Mouse (Mus musculus) embryonic facial prominence, embryonic 13.5 days (tissue): ENCODE results near the gene Mink1. TPM values are rescaled to one million over a fixed set of nuclear protein-coding genes. Genes with fewer than 3 reads are reported as not detected.
A peak's percentile ranks its signal among the peaks of the same experiment; 100 is the strongest.
"Not testable (repeated sequence)": the region's sequence is repeated elsewhere in the genome, so short reads cannot be mapped to it uniquely, and the experiment has no call there.

Source experiments
- ATAC-seq: fragments of 200-750 bp; cut with Nextera tagmentation; 2 replicates; pipeline ENCODE4 v1.8.0; 2017; ENCODE audit warnings: low read depth; ENCODE audit not compliant: insufficient number of reproducible peaks, insufficient read depth, low FRiP score, low TSS enrichment
- H3K27ac ChIP-seq: fragments of 300-500 bp; sonication (generic); 2 replicates; pipeline ENCODE4 v1.5.1; 2015; ENCODE audit warnings: moderate library complexity, mild to moderate bottlenecking, inconsistent platforms
- H3K27me3 ChIP-seq: fragments of 300-500 bp; sonication (generic); 2 replicates; pipeline ENCODE4 v1.6.1; 2015; ENCODE audit warnings: mild to moderate bottlenecking, inconsistent platforms
- H3K36me3 ChIP-seq: fragments of 300-500 bp; sonication (generic); 2 replicates; pipeline ENCODE4 v1.6.1; 2015; ENCODE audit warnings: mild to moderate bottlenecking, inconsistent platforms
- H3K4me1 ChIP-seq: fragments of 300-500 bp; sonication (generic); 2 replicates; pipeline ENCODE4 v1.6.1; 2015; ENCODE audit warnings: inconsistent platforms
- H3K4me2 ChIP-seq: fragments of 300-500 bp; sonication (generic); 2 replicates; pipeline ENCODE4 v1.6.1; 2015; ENCODE audit warnings: moderate library complexity, mild to moderate bottlenecking, inconsistent platforms
- H3K4me3 ChIP-seq: fragments of 300-500 bp; sonication (generic); 2 replicates; pipeline ENCODE4 v1.5.1; 2015; ENCODE audit warnings: mild to moderate bottlenecking, inconsistent platforms
- H3K9ac ChIP-seq: fragments of 300-500 bp; sonication (generic); 2 replicates; pipeline ENCODE4 v1.6.1; 2015; ENCODE audit warnings: mild to moderate bottlenecking, inconsistent platforms
- H3K9me3 ChIP-seq: fragments of 300-500 bp; sonication (generic); 2 replicates; pipeline ENCODE4 v1.6.1; 2016; ENCODE audit warnings: inconsistent platforms
- WGBS: fragments of 180-500 bp; shearing (Covaris S2); methylation state at CpG from one replicate; pipeline ENCODE4 v1.1.7; 2015; ENCODE audit warnings: mixed read lengths; 5-methylcytosine and 5-hydroxymethylcytosine counted together
- polyA plus RNA-seq: library from polyadenylated mRNA; unstranded; fragments of >200 nt; fragmentation: Nextera tagmentation; extraction: Ambion mirVana; gene quantifications from 2 replicates; pipeline ENCODE4 v1.2.1, GENCODE M21; 2015

Gene Mink1
- polyA plus RNA-seq, 1 experiment from 2014 or later = 14.6 TPM

DNA sequence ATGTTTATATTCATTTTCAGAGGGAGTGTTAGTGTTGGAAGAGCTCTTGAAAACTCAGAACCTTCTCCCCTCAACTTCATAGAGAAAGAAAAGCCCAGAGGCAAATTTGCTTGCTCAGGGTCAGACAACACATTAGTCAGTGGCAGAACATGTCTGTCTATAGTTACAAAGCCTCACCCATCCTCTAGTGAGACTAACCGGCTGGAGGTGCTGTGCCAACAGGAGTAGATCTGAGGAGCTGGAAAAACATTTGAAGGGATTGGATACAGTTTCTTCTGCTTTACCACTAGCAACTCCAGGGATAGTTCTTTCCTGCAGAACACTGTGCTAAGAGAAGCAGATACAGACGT, 769 bp upstream of the Mink1 start:
- H3K27ac ChIP-seq = peak overlapping the region; percentile 89
- ATAC-seq = no peak; the same call in 1 of the 2 replicates
- H3K27me3 ChIP-seq = no peaks in the 10 kb centered on the region
- WGBS = 0% methylated on average over 2 of the region's 2 CpGs
- peak overlapping the region; percentile 85 for H3K4me2 ChIP-seq
- H3K9me3 ChIP-seq = no peaks in the 10 kb centered on the region
- peaks cover 4% of the 10 kb centered on the region for H3K36me3 ChIP-seq
- H3K4me3 ChIP-seq = peak overlapping the region; percentile 93
- peaks cover 23% of the 10 kb centered on the region for H3K4me1 ChIP-seq
- peak overlapping the region; percentile 87; the same call in 1 of the 2 replicates for H3K9ac ChIP-seq

- H3K9ac ChIP-seq = peak overlapping the region; percentile 87
- H3K4me1 ChIP-seq = peaks cover 23% of the 10 kb centered on the region
- H3K9me3 ChIP-seq = no peaks in the 10 kb centered on the region
- H3K36me3 ChIP-seq = peaks cover 9% of the 10 kb centered on the region
- ATAC-seq = peak; percentile 22; the same call in 1 of the 2 replicates
- H3K4me2 ChIP-seq = peak overlapping the region; percentile 85
- 1% methylated on average over 25 of the region's 31 CpGs for WGBS
- H3K4me3 ChIP-seq = peak overlapping the region; percentile 93
- no peaks in the 10 kb centered on the region for H3K27me3 ChIP-seq
- peak overlapping the region; percentile 89 for H3K27ac ChIP-seq
Observed at GRCm38 (mm10) chr11:70562995-70563469, 351 bp downstream of the Mink1 start.

DNA sequence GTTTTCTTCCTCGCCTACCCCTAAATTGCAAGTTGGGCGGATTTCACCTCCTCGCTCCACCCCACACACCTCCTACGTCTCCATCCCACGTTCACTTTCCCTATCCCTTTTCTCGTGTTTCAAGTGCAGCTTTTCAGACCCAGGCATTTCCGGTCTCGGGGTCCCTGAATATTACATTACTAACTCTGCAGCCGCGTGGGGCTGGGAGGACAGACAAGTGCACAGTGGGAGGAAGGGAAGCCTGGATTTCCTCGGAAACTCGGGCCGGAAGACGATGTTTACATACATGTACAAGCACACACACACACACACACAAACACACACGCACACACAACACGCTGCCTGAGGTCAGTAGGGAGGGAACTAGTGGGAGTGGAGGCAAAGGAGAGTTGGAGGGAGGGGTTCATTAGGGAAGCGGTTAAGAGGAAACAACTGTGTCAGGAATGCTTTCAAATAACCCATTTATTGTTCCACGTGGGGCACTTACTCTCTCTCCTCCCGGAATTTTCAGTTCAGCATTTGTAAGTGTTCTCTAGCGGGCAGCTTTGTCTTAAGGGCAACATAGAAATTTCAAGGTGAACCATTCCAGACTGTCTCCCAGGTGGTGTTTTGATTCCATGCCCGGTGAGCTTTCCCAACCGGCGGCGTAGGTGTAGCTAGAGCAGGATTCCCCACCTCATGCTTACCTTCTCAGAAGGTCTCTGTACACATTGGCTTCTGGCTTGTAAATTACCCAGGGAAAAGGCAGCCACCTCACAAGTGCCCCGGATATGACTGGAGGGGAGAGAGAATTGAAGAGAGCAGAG, 992 bp downstream of the Mink1 start:
- Histone ChIP-seq H3K9ac (peak overlapping the region; percentile 87), H3K27me3 (no peaks in the 10 kb centered on the region), H3K4me2 (peak overlapping the region; percentile 85), H3K9me3 (no peaks in the 10 kb centered on the region), H3K36me3 (peaks cover 13% of the 10 kb centered on the region), H3K4me1 (peaks cover 23% of the 10 kb centered on the region), H3K27ac (peak overlapping the region; percentile 89), H3K4me3 (peak overlapping the region; percentile 93)
- ATAC-seq = no peak
- WGBS = under 1% methylated on average over 25 of the region's 25 CpGs

- no peak for ATAC-seq
- Histone ChIP-seq H3K27me3 (no peaks in the 10 kb centered on the region), H3K9ac (peak overlapping the region; percentile 87), H3K27ac (peak overlapping the region; percentile 89; the same call in 1 of the 2 replicates), H3K4me3 (peak overlapping the region; percentile 93), H3K36me3 (peaks cover 13% of the 10 kb centered on the region), H3K9me3 (no peaks in the 10 kb centered on the region), H3K4me2 (peak overlapping the region; percentile 85), H3K4me1 (peaks cover 23% of the 10 kb centered on the region)
- whole genome bisulfite sequencing = 48% methylated on average over 4 of the region's 4 CpGs
Observed at GRCm38 (mm10) chr11:70564276-70564873, 1.7 kb downstream of the Mink1 start.

GRCm38 (mm10) chr11:70566586-70566985, 3.9 kb downstream of the Mink1 start:
- ATAC-seq = no peak
- WGBS = 82% methylated on average over 7 of the region's 7 CpGs
- no peaks in the 10 kb centered on the region for H3K27me3 ChIP-seq
- peaks cover 13% of the 10 kb centered on the region for H3K36me3 ChIP-seq
- H3K9ac ChIP-seq = no peak overlapping the region; the same call in 1 of the 2 replicates
- H3K4me1 ChIP-seq = peaks cover 23% of the 10 kb centered on the region
- no peak overlapping the region for H3K4me2 ChIP-seq
- no peak overlapping the region for H3K27ac ChIP-seq
- H3K4me3 ChIP-seq = no peak overlapping the region
- no peaks in the 10 kb centered on the region for H3K9me3 ChIP-seq

GRCm38 (mm10) chr11:70570614-70571013, 7.9 kb downstream of the Mink1 start:
- peaks cover 13% of the 10 kb centered on the region for H3K36me3 ChIP-seq
- not testable (repeated sequence) for H3K9me3 ChIP-seq, H3K27me3 ChIP-seq, H3K4me1 ChIP-seq, H3K4me3 ChIP-seq, H3K4me2 ChIP-seq, H3K9ac ChIP-seq, H3K27ac ChIP-seq, ATAC-seq
- 90% methylated on average over 1 of the region's 1 CpGs for WGBS

DNA sequence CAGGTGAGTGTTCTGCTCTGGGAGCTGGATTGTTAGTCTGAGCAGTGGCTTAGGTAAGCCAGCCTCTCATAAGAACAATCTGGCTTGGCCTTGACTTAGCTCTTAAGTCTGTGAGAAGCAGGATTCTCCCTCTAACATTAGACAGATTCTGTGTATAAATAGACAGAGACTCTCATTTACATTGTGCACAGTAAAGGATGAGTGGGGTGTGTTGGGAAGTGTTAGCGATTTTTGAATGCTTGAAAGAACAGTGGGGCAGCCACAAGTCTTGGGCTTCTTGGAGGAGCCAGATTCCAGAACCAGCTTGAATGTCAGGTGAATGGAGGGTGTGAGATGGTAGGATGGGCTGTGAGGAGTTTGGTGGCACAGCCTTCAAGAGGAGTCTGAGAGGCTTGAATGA, 9.0 kb downstream of the Mink1 start:
- H3K9ac ChIP-seq = no peak overlapping the region
- ATAC-seq = no peak
- no peaks in the 10 kb centered on the region for H3K27me3 ChIP-seq
- H3K27ac ChIP-seq = no peak overlapping the region
- peaks cover 10% of the 10 kb centered on the region for H3K4me1 ChIP-seq
- no peaks in the 10 kb centered on the region for H3K9me3 ChIP-seq
- no peak overlapping the region for H3K4me3 ChIP-seq
- 94% methylated on average over 1 of the region's 1 CpGs for WGBS
- H3K4me2 ChIP-seq = no peak overlapping the region
- peaks cover 12% of the 10 kb centered on the region for H3K36me3 ChIP-seq

GRCm38 (mm10) chr11:70572348-70572902, 9.7 kb downstream of the Mink1 start:
- no peaks in the 10 kb centered on the region for H3K9me3 ChIP-seq
- H3K27me3 ChIP-seq = no peaks in the 10 kb centered on the region
- WGBS = 54% methylated on average over 5 of the region's 5 CpGs
- H3K4me2 ChIP-seq = no peak overlapping the region
- H3K27ac ChIP-seq = no peak overlapping the region
- no peak overlapping the region for H3K4me3 ChIP-seq
- H3K36me3 ChIP-seq = peaks cover 7% of the 10 kb centered on the region
- H3K9ac ChIP-seq = no peak overlapping the region
- no peak for ATAC-seq
- H3K4me1 ChIP-seq = peaks cover 18% of the 10 kb centered on the region

DNA sequence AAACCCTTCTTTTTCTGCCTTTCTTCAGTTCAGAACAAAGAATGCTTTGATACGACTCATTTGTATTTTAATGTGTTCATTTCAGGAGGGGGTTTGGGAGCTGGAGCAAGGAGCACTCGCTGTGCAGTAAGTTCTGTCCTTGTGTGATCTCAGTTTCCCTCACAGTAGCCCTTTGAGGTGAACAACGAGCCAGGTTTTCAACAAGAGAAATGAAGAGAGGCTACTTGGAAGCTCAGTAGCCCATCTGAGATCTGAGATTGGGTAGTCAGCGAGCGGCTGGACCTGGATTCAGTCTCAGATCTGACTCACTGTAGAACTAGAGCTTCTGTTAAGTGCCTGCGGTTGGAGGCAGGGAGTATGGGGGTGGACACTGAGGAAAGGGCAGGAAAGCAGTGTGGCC, 11.2 kb downstream of the Mink1 start:
- Histone ChIP-seq H3K9me3 (no peaks in the 10 kb centered on the region), H3K4me3 (no peak overlapping the region), H3K4me1 (peaks cover 33% of the 10 kb centered on the region), H3K36me3 (no peaks in the 10 kb centered on the region; the same call in 1 of the 2 replicates), H3K9ac (no peak overlapping the region), H3K27me3 (no peaks in the 10 kb centered on the region), H3K27ac (no peak overlapping the region), H3K4me2 (no peak overlapping the region)
- WGBS = 70% methylated on average over 6 of the region's 6 CpGs
- no peak for ATAC-seq

GRCm38 (mm10) chr11:70577201-70577600, 14.5 kb downstream of the Mink1 start:
- Histone ChIP-seq H3K27ac (peak overlapping the region; percentile 71; the same call in 1 of the 2 replicates), H3K4me3 (no peak overlapping the region), H3K27me3 (no peaks in the 10 kb centered on the region), H3K9me3 (no peaks in the 10 kb centered on the region), H3K4me1 (peaks cover 54% of the 10 kb centered on the region), H3K9ac (no peak overlapping the region), H3K36me3 (no peaks in the 10 kb centered on the region; the same call in 1 of the 2 replicates), H3K4me2 (no peak overlapping the region)
- whole genome bisulfite sequencing = 73% methylated on average over 3 of the region's 3 CpGs
- ATAC-seq = no peak

- no peak overlapping the region for H3K4me2 ChIP-seq
- no peak overlapping the region for H3K9ac ChIP-seq
- whole genome bisulfite sequencing = 83% methylated on average over 6 of the region's 6 CpGs
- H3K27ac ChIP-seq = peak overlapping the region; percentile 71; the same call in 1 of the 2 replicates
- peaks cover 66% of the 10 kb centered on the region for H3K4me1 ChIP-seq
- H3K9me3 ChIP-seq = no peaks in the 10 kb centered on the region
- H3K4me3 ChIP-seq = no peak overlapping the region
- no peak for ATAC-seq
- no peaks in the 10 kb centered on the region; the same call in 1 of the 2 replicates for H3K36me3 ChIP-seq
- no peaks in the 10 kb centered on the region for H3K27me3 ChIP-seq
Observed at GRCm38 (mm10) chr11:70578962-70579361, 16.3 kb downstream of the Mink1 start.
